ENCODE assay signal across 21 mouse cellular contexts in genomic region chr16:83250346-83250745, GRCm38 (mm10).
DNase-seq lines count a peak whose midpoint lies in the region; ATAC-seq lines count a peak whose summit lies in the region.
"Had no signal": no experiment of that assay in that cellular context is flagged by ENCODE, and none has a peak within 500 bp of the region (broad histone marks: within the 10 kb centered on the region; RNA-seq: fewer than 3 reads in every experiment).

No protein-coding gene starts in this region.

- DNase-seq in cerebellum, adult 18-20 months = peak; percentile 2 to 9
- no peak for DNase-seq in cerebellum, postnatal 4 days (ENCODE audit: low spot score in 2 of 2)
- DNase-seq in neural tube, embryonic 11.5 days (ENCODE audit: low spot score) = no peak
- DNase-seq in cerebellum, postnatal 10 days = peak; percentile 2 to 8
- DNase-seq: adrenal gland, postnatal 14 days; forebrain, postnatal 0 days; gastrocnemius, postnatal 25 days; heart, adult 11 months; heart, postnatal 36 days; kidney, adult 11 months had no signal

- H3K9ac ChIP-seq in neural tube, embryonic 11.5 days (ENCODE audit: low read length) = no peak overlapping the region
- H3K9ac ChIP-seq in neural tube, embryonic 15.5 days (replicated peaks) = no peak overlapping the region
- H3K9ac ChIP-seq in intestine, embryonic 15.5 days = no peak overlapping the region
- H3K9ac ChIP-seq in hindbrain, embryonic 16.5 days (ENCODE audit: low read depth, low read length) = no peak overlapping the region
- H3K9ac ChIP-seq: embryonic facial prominence, embryonic 13.5 days; forebrain, embryonic 12.5 days; forebrain, postnatal 0 days; heart, embryonic 13.5 days; hindbrain, embryonic 15.5 days had no signal

- WGBS in neural tube, embryonic 11.5 days = 61% methylated on average over 1 of the region's 1 CpGs
- 81% methylated on average over 1 of the region's 1 CpGs for WGBS in neural tube, embryonic 15.5 days
- WGBS in intestine, embryonic 15.5 days = 56% methylated on average over 1 of the region's 1 CpGs
- 83% methylated on average over 1 of the region's 1 CpGs for WGBS in hindbrain, embryonic 16.5 days

- no peaks in the 10 kb centered on the region for H3K36me3 ChIP-seq in neural tube, embryonic 11.5 days (ENCODE audit: control insufficient read depth, insufficient read depth, low read length)
- H3K36me3 ChIP-seq in neural tube, embryonic 15.5 days = no peaks in the 10 kb centered on the region
- H3K36me3 ChIP-seq in intestine, embryonic 15.5 days = no peaks in the 10 kb centered on the region
- no peaks in the 10 kb centered on the region for H3K36me3 ChIP-seq in hindbrain, embryonic 16.5 days (ENCODE audit: control insufficient read depth, insufficient read depth, low read length)
- H3K36me3 ChIP-seq: embryonic facial prominence, embryonic 13.5 days; forebrain, embryonic 12.5 days; heart, embryonic 13.5 days; hindbrain, embryonic 15.5 days had no signal

- H3K27me3 ChIP-seq in neural tube, embryonic 11.5 days (ENCODE audit: control insufficient read depth, insufficient read depth, low read length) = no peaks in the 10 kb centered on the region
- no peaks in the 10 kb centered on the region for H3K27me3 ChIP-seq in neural tube, embryonic 15.5 days (replicated peaks)
- no peaks in the 10 kb centered on the region for H3K27me3 ChIP-seq in intestine, embryonic 15.5 days (replicated peaks)
- no peaks in the 10 kb centered on the region for H3K27me3 ChIP-seq in hindbrain, embryonic 16.5 days (replicated peaks; ENCODE audit: control insufficient read depth, insufficient read depth, low read length)
- H3K27me3 ChIP-seq: CH12.LX; embryonic facial prominence, embryonic 13.5 days; forebrain, embryonic 12.5 days; heart, embryonic 13.5 days; hindbrain, embryonic 15.5 days; Patski had no signal

- H3K9me3 ChIP-seq in neural tube, embryonic 11.5 days (ENCODE audit: control insufficient read depth, low read length) = no peaks in the 10 kb centered on the region
- H3K9me3 ChIP-seq in neural tube, embryonic 15.5 days (replicated peaks) = no peaks in the 10 kb centered on the region
- H3K9me3 ChIP-seq in intestine, embryonic 15.5 days = no peaks in the 10 kb centered on the region
- H3K9me3 ChIP-seq in hindbrain, embryonic 16.5 days (ENCODE audit: control insufficient read depth, low read length) = no peaks in the 10 kb centered on the region
- H3K9me3 ChIP-seq: embryonic facial prominence, embryonic 13.5 days; forebrain, embryonic 12.5 days; heart, embryonic 13.5 days; hindbrain, embryonic 15.5 days had no signal

- no peak overlapping the region for H3K27ac ChIP-seq in neural tube, embryonic 11.5 days (ENCODE audit: low read depth, low read length)
- no peak overlapping the region for H3K27ac ChIP-seq in neural tube, embryonic 15.5 days (replicated peaks)
- no peak overlapping the region for H3K27ac ChIP-seq in intestine, embryonic 15.5 days
- no peak overlapping the region for H3K27ac ChIP-seq in hindbrain, embryonic 16.5 days (ENCODE audit: low read depth, low read length)
- H3K27ac ChIP-seq: embryonic facial prominence, embryonic 13.5 days; forebrain, embryonic 12.5 days; heart, embryonic 13.5 days; hindbrain, embryonic 15.5 days had no signal

- no peak overlapping the region for H3K4me3 ChIP-seq in neural tube, embryonic 11.5 days (ENCODE audit: low read depth, low read length)
- H3K4me3 ChIP-seq in neural tube, embryonic 15.5 days (replicated peaks) = no peak overlapping the region
- no peak overlapping the region for H3K4me3 ChIP-seq in intestine, embryonic 15.5 days (replicated peaks)
- no peak overlapping the region for H3K4me3 ChIP-seq in hindbrain, embryonic 16.5 days (ENCODE audit: low read length)
- H3K4me3 ChIP-seq: embryonic facial prominence, embryonic 13.5 days; forebrain, embryonic 12.5 days; heart, embryonic 13.5 days; hindbrain, embryonic 15.5 days had no signal

- 0 out of 2 replicates have a peak, but pooled peaks have one; percentile 20 for ATAC-seq in neural tube, embryonic 11.5 days (ENCODE audit: insufficient read depth, low FRiP score, low TSS enrichment)
- no peak for ATAC-seq in neural tube, embryonic 15.5 days (ENCODE audit: low FRiP score)
- ATAC-seq in intestine, embryonic 15.5 days = no peak
- no peak for ATAC-seq in hindbrain, embryonic 16.5 days
- ATAC-seq: activated CD4-positive, CD25-positive, alpha-beta regulatory T cell, adult 4 months; forebrain, postnatal 0 days; inflammation-experienced regulatory T-cells, adult 6 months; Patski had no signal

- no peak overlapping the region for H3K4me2 ChIP-seq in neural tube, embryonic 11.5 days (ENCODE audit: low read depth)
- no peak overlapping the region for H3K4me2 ChIP-seq in neural tube, embryonic 15.5 days
- no peak overlapping the region for H3K4me2 ChIP-seq in intestine, embryonic 15.5 days (replicated peaks)
- no peak overlapping the region for H3K4me2 ChIP-seq in hindbrain, embryonic 16.5 days (ENCODE audit: low read length)
- H3K4me2 ChIP-seq: embryonic facial prominence, embryonic 13.5 days; forebrain, embryonic 12.5 days; heart, embryonic 13.5 days; hindbrain, embryonic 15.5 days had no signal

- H3K4me1 ChIP-seq in neural tube, embryonic 11.5 days (ENCODE audit: control insufficient read depth, insufficient read depth, low read length) = no peaks in the 10 kb centered on the region
- H3K4me1 ChIP-seq in neural tube, embryonic 15.5 days = no peaks in the 10 kb centered on the region
- no peaks in the 10 kb centered on the region for H3K4me1 ChIP-seq in intestine, embryonic 15.5 days (replicated peaks)
- no peaks in the 10 kb centered on the region for H3K4me1 ChIP-seq in hindbrain, embryonic 16.5 days (ENCODE audit: control insufficient read depth, insufficient read depth, low read depth, low read length)
- H3K4me1 ChIP-seq: embryonic facial prominence, embryonic 13.5 days; forebrain, embryonic 12.5 days; heart, embryonic 13.5 days; hindbrain, embryonic 15.5 days had no signal

Comparison
In these comparisons a context has a peak if more than half of its experiments do, and no peak if none do; other contexts are left out.
1. DNase-seq: peak in cerebellum, adult 18-20 months (2 of 2) and cerebellum, postnatal 10 days (2 of 2); none in cerebellum, postnatal 4 days (0 of 2) and neural tube, embryonic 11.5 days (single experiment).